Mouse (Mus musculus) regulatory T cell (primary cell): ENCODE results near the gene Nacc1.
"Not testable (repeated sequence)": the region's sequence is repeated elsewhere in the genome, so short reads cannot be mapped to it uniquely, and the experiment has no call there.

Experiments
- in situ Hi-C: fragments of 300-600 bp; cut with MboI, MseI; formaldehyde crosslinking; loops from one replicate; pipeline ENCODE4 v1.15.1; 2025; ENCODE audit warnings: high pct_unique_total_duplicates

Nacc1 gene

GRCm38 (mm10) chr8:84643019-84643418, 44.6 kb downstream of the Nacc1 start:
- in situ Hi-C loops, result no loop called here

GRCm38 (mm10) chr8:84641578-84642361, 45.9 kb downstream of the Nacc1 start:
- in situ Hi-C loops, result no loop called here

GRCm38 (mm10) chr8:84640617-84641294, 46.9 kb downstream of the Nacc1 start:
- in situ Hi-C loops, result no loop called here

GRCm38 (mm10) chr8:84640010-84640588, 47.6 kb downstream of the Nacc1 start:
- in situ Hi-C loops, result no loop called here

DNA sequence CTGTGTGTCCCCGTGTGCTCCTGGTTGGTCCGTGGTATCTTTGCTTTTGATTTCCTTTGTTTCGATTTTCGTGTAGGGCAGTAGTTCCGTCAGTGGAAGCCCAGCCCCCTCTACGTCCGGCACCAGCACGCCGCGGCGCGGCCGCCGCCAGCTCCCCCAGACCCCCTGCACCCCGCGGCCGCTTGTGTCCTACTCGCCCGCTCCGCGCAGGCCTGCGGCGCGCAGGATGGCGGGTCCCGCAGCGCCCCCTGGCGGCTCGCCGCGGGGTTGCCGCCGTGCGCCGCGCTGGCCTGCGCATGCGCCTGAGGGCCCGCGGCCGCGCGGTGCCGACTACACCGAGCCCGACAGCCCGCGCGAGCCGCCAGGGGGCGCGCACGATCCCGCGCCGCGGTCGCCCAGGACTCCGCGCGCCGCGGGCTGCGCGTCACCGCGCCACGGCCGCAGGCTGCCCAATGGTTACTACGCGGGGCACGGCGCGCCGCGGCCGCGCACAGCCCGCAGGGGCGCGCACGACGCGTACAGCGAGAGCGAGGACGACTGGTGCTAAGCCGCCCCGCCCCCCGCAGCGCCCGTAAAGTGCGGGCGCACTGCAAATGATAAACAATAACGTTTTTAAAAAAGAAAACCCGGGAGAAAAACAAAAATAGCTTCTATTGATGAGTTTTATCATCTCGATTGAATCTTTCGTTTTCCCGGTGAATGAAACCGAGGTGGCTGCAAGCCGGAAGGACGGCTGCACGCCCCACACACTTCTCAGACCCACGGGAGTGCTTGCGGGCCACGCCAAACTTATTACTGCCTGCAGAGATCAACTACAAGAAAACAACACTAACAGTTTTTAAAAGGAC, 48.3 kb downstream of the Nacc1 start:
- in situ Hi-C loops, result no loop called here

DNA sequence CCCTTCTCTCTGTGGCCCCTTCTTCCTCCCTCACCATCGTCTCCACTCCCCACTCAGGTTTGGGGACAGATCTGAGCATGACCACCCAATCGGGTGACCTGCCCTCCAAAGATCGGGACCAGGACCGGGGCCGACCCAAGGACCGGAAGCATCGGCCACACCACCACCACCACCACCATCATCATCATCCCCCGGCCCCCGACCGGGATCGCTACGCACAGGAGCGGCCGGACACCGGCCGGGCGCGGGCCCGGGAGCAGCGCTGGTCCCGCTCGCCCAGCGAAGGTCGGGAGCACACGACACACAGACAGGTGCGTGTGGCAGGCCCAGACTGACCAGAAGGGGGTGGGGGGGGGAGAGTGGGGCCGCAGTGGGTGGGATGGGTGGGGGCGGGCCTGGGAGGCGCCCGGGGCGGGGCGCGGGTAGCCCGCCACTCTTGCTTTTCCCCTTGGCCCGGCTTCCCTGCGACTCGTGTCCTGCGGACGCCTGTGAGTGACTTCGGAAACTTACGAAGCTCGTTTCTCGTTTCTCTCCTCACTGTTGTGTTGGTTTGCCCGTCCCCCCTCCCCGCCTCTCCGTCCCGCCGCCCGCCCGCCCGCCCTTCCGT, 49.0 kb downstream of the Nacc1 start:
- in situ Hi-C loops, result no loop called here

DNA sequence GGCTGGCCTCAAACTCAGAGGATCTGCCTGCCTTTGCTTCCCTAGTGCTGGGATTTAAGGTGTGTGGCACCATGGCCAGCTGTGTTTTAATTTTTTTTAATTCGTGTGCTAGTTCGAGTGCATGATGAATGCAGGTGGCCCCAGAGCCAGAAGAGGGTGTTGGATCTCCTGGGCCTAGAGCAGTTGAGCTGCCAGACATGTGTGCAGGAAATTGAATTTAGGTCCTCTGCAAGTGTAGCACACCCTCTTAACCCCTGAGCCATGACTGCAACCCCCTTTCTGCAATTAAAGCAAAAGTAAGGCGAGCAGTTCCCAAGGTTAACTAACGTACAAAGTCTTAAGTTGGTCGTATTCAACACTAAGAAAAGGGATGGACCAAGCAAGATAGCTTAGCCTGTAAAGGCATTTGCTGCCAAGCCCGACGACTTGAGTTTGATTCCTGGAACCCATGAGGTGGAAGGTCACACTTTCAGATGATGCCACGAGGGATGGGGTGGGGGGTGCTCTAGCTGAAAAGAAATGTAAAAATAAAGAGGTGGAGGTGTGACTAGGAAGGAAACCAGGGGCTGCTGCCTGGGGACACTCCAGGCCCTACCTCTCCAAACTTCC, 49.6 kb downstream of the Nacc1 start:
- in situ Hi-C loops, result no loop called here

- in situ Hi-C loops, result no loop called here
These were observed 51.5 kb downstream of the Nacc1 start for GRCm38 (mm10) chr8:84636051-84636691.

- in situ Hi-C loops, result no loop called here
These were observed 52.1 kb downstream of the Nacc1 start for GRCm38 (mm10) chr8:84635397-84636050.

DNA sequence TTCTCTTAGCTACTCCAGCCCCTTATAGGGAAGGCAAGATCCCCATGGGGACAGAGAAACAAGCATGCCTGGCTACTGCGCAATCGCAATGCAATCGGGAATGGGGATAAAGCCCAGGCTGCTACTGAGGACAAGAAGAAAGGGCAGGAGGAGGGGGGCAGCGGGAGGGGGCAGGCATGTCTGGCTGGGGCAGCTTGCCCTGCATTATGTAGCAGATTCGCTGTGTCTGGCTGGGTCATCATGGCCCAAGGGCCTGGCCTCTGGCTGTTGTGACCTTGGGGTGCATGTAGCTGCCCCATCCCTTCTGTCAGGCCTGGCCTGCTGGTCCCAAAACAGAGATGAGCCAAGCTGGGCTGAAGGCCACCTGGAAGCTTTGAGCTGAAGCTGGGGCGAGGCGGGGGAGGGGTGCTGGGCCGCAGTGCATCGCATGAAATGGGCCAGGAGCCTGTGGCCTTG, 52.8 kb downstream of the Nacc1 start:
- in situ Hi-C loops, result no loop called here

- in situ Hi-C loops, result no loop called here
These were observed 53.6 kb downstream of the Nacc1 start for GRCm38 (mm10) chr8:84633841-84634584.

- in situ Hi-C loops, result no loop called here
These were observed 55.8 kb downstream of the Nacc1 start for GRCm38 (mm10) chr8:84631813-84632212.

DNA sequence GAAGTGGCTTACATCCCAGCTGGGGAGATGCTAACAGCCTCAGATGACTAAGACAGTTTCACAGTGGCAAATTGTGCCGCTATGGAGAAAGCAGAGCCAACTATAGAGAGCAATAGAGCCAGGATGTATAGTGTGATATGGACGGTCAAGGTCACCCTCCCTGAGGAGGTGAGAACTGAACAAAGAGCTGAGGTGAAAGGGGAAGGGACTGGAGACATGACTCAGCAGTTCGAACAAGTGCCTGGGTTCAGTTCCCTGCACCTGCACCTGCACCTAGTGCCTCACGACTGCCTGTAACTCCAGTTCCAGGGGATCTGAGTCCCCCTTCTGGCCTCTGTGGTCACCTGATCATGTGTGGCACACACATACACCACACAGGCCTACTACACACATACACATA, 57.5 kb downstream of the Nacc1 start:
- in situ Hi-C loops, result no loop called here

- in situ Hi-C loops, result no loop called here
These were observed 58.1 kb downstream of the Nacc1 start for GRCm38 (mm10) chr8:84629586-84629985.

- in situ Hi-C loops, result not testable (repeated sequence)
These were observed 64.2 kb downstream of the Nacc1 start for GRCm38 (mm10) chr8:84623425-84623824.

- in situ Hi-C loops, result no loop called here
These were observed 66.5 kb downstream of the Nacc1 start for GRCm38 (mm10) chr8:84621102-84621625.
